Mouse (Mus musculus) C2C12 (cell line): ENCODE data around the gene Mslnl.

Source experiments
- CEBPB ChIP-seq: IDR thresholded peaks from one replicate; pipeline ENCODE4 v1.6.1; 2011; ENCODE audit warnings: low read depth, mild to moderate bottlenecking, control low read depth, moderate library complexity
- CTCF ChIP-seq: IDR thresholded peaks from one replicate; pipeline ENCODE4 v1.5.1; 2011; ENCODE audit not compliant: control insufficient read depth, insufficient read depth, insufficient read length
- FOSL1 ChIP-seq: IDR thresholded peaks from one replicate; pipeline ENCODE4 v1.8.0; 2011; ENCODE audit warnings: mild to moderate bottlenecking, low read length; ENCODE audit not compliant: poor library complexity, insufficient read depth, severe bottlenecking
- MYOD1 ChIP-seq: IDR thresholded peaks from one replicate; pipeline ENCODE4 v1.6.1; 2011; ENCODE audit warnings: low read depth; ENCODE audit not compliant: control insufficient read depth, insufficient read length
- MYOG ChIP-seq: IDR thresholded peaks from one replicate; pipeline ENCODE4 v1.6.1; 2011; ENCODE audit not compliant: control insufficient read depth, insufficient read length; ENCODE audit errors: extremely low read depth
- USF1 ChIP-seq: IDR thresholded peaks from one replicate; pipeline ENCODE4 v1.6.1; 2011; ENCODE audit warnings: low read depth, mild to moderate bottlenecking, control low read depth, moderate library complexity

DNA sequence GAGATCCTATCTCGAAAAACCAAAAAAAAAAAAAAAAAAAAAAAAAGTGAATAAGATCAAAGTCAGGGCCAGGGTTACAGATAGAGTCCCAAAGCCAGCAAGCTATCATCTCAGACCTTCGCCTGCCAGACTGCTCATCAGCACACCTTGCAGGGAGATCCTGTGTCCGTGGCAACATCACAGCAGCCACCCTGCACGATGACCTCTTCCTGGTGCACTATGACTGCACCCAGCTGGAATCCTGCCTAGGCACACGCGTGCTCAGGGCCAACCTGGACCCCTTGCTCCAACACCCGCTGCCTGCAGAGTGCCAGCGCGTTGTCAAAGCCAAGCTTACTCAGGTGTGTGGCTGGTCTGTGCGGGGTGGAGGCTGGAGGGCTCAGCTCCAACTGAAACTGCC, 8.5 kb downstream of the Mslnl start:
- no peak for TF ChIP-seq CTCF
- no peak for TF ChIP-seq MYOD1
- no peak for TF ChIP-seq MYOG
- no peak for TF ChIP-seq FOSL1
- no peak for TF ChIP-seq USF1
- no peak for TF ChIP-seq CEBPB
